Mouse (Mus musculus): ENCODE results near the gene Cdh6. TPM values are rescaled to one million over a fixed set of nuclear protein-coding genes. Genes with fewer than 3 reads are reported as not detected.

Gene Cdh6
- polyA plus RNA-seq, 1 experiment from 2014 or later, result 11.2 TPM

- Histone ChIP-seq H3K36me3 (0 out of 2 replicates have a peak, but pooled peaks cover 4% of the 10 kb centered on the region), H3K4me1 (replicated peaks) (no peaks in the 10 kb centered on the region), H3K27ac (no peak overlapping the region), H3K4me3 (no peak overlapping the region), H3K9me3 (no peaks in the 10 kb centered on the region), H3K27me3 (ENCODE audit: insufficient read depth, poor library complexity, severe bottlenecking) (no peaks in the 10 kb centered on the region)
- 85% methylated on average over 1 of the region's 1 CpGs for WGBS
- DNase-seq (ENCODE audit: low spot score), result peak; percentile 12
Measured at GRCm38 (mm10) chr15:13134086-13134485, 39.4 kb downstream of the Cdh6 start.

DNA sequence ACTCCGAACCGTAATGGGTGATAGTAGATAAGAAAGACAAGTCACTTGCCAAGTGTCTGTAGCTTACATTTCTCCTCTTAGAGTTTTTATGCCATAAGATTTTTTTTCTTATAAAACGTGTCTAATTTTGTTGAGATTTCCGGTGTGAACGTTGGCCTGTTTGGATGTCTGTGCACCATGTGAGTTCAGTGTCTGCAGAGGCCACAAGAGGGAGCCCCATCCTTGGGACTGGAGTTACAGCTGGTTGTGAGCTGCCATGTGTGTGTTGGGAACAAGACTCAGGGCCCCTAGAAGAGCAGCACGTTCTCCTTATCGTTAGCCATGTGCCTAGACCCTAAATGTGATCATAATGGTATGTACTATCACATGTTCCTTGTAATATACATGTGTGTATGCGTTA is 40.1 kb downstream of the Cdh6 start:
- no peak overlapping the region for H3K4me3 ChIP-seq
- no peak overlapping the region for H3K27ac ChIP-seq
- DNase-seq (ENCODE audit: low spot score), result no peak
- no peaks in the 10 kb centered on the region for H3K9me3 ChIP-seq
- no peaks in the 10 kb centered on the region for H3K27me3 ChIP-seq (ENCODE audit: insufficient read depth, poor library complexity, severe bottlenecking)
- WGBS, result 91% methylated on average over 8 of the region's 8 CpGs
- 0 out of 2 replicates have a peak, but pooled peaks cover 4% of the 10 kb centered on the region for H3K36me3 ChIP-seq
- no peaks in the 10 kb centered on the region for H3K4me1 ChIP-seq (replicated peaks)

GRCm38 (mm10) chr15:13132493-13132892 is 41.0 kb downstream of the Cdh6 start:
- H3K27me3 ChIP-seq (ENCODE audit: insufficient read depth, poor library complexity, severe bottlenecking), result no peaks in the 10 kb centered on the region
- H3K4me3 ChIP-seq, result no peak overlapping the region
- 90% methylated on average over 3 of the region's 3 CpGs for WGBS
- no peaks in the 10 kb centered on the region for H3K4me1 ChIP-seq (replicated peaks)
- no peaks in the 10 kb centered on the region for H3K9me3 ChIP-seq
- H3K27ac ChIP-seq, result no peak overlapping the region
- no peak for DNase-seq (ENCODE audit: low spot score)
- 0 out of 2 replicates have a peak, but pooled peaks cover 4% of the 10 kb centered on the region for H3K36me3 ChIP-seq

- H3K27me3 ChIP-seq (ENCODE audit: insufficient read depth, poor library complexity, severe bottlenecking), result no peaks in the 10 kb centered on the region
- 89% methylated on average over 5 of the region's 5 CpGs for WGBS
- H3K27ac ChIP-seq, result no peak overlapping the region
- H3K9me3 ChIP-seq, result no peaks in the 10 kb centered on the region
- no peak overlapping the region for H3K4me3 ChIP-seq
- H3K36me3 ChIP-seq, result 0 out of 2 replicates have a peak, but pooled peaks cover 4% of the 10 kb centered on the region
- H3K4me1 ChIP-seq (replicated peaks), result no peaks in the 10 kb centered on the region
- no peak for DNase-seq (ENCODE audit: low spot score)
Measured at GRCm38 (mm10) chr15:13130246-13130645, 43.2 kb downstream of the Cdh6 start.

- Histone ChIP-seq H3K27me3 (ENCODE audit: insufficient read depth, poor library complexity, severe bottlenecking) (no peaks in the 10 kb centered on the region), H3K36me3 (no peaks in the 10 kb centered on the region), H3K9me3 (no peaks in the 10 kb centered on the region), H3K4me3 (no peak overlapping the region), H3K4me1 (replicated peaks) (peaks cover 5% of the 10 kb centered on the region; the same call in 1 of the 2 replicates), H3K27ac (no peak overlapping the region)
- 84% methylated on average over 6 of the region's 6 CpGs for WGBS
- DNase-seq (ENCODE audit: low spot score), result no peak
Measured at GRCm38 (mm10) chr15:13100341-13100740, 73.1 kb downstream of the Cdh6 start.

DNA sequence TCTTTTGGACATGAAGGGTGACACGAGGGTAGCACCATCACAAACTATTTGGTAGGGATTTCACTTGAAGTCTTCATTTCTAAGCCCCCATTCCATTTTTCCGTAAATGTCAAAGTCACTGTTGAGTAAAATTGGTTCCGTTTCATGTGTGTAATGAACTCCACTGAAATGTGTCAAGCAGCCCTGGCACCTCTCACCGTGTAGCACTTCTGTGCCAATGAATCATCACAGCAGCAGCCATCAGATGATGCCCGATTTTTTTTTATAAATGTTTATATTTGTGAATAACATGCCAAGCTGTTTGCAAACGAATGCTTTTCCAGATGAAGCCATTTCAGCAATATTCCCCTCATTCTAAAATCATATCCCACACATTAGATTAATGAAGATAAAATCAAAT is 75.6 kb downstream of the Cdh6 start:
- H3K36me3 ChIP-seq, result no peaks in the 10 kb centered on the region
- H3K27ac ChIP-seq, result no peak overlapping the region
- WGBS, result 91% methylated on average over 6 of the region's 6 CpGs
- no peak overlapping the region for H3K4me3 ChIP-seq
- H3K4me1 ChIP-seq (replicated peaks), result peaks cover 16% of the 10 kb centered on the region
- H3K27me3 ChIP-seq (ENCODE audit: insufficient read depth, poor library complexity, severe bottlenecking), result no peaks in the 10 kb centered on the region
- H3K9me3 ChIP-seq, result no peaks in the 10 kb centered on the region
- DNase-seq (ENCODE audit: low spot score), result no peak

- no peaks in the 10 kb centered on the region for H3K9me3 ChIP-seq
- 71% methylated on average over 9 of the region's 9 CpGs for WGBS
- no peaks in the 10 kb centered on the region for H3K36me3 ChIP-seq
- peaks cover 16% of the 10 kb centered on the region for H3K4me1 ChIP-seq (replicated peaks)
- no peak overlapping the region for H3K27ac ChIP-seq
- H3K27me3 ChIP-seq (ENCODE audit: insufficient read depth, poor library complexity, severe bottlenecking), result no peaks in the 10 kb centered on the region
- no peak for DNase-seq (ENCODE audit: low spot score)
- no peak overlapping the region for H3K4me3 ChIP-seq
Measured at GRCm38 (mm10) chr15:13095406-13095805, 78.1 kb downstream of the Cdh6 start.

DNA sequence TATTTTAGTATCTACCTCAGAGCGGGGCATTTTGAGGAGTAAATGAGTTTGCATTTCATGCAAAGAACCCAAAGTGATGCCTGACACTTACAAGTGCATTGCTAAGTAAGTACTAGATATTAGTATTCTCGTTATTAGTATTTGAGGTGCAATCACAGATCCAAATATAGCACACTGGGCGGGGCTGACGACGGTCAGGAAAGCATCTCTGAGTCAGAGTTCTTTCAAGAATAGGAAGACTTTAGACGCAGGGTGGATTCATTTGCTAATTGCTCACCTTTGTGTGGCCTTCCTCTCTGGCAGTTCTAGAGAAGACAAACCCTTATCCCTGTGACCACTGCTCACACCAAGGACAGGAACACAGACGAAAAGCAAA is 78.6 kb downstream of the Cdh6 start:
- Histone ChIP-seq H3K27ac (no peak overlapping the region), H3K4me1 (replicated peaks) (peaks cover 16% of the 10 kb centered on the region), H3K27me3 (ENCODE audit: insufficient read depth, poor library complexity, severe bottlenecking) (no peaks in the 10 kb centered on the region), H3K4me3 (no peak overlapping the region), H3K36me3 (no peaks in the 10 kb centered on the region), H3K9me3 (no peaks in the 10 kb centered on the region)
- DNase-seq (ENCODE audit: low spot score), result no peak
- 66% methylated on average over 7 of the region's 7 CpGs for WGBS

- DNase-seq (ENCODE audit: low spot score), result no peak
- WGBS, result 84% methylated on average over 19 of the region's 19 CpGs
- H3K27me3 ChIP-seq (ENCODE audit: insufficient read depth, poor library complexity, severe bottlenecking), result no peaks in the 10 kb centered on the region
- no peaks in the 10 kb centered on the region for H3K36me3 ChIP-seq
- H3K9me3 ChIP-seq, result no peaks in the 10 kb centered on the region
- no peak overlapping the region for H3K4me3 ChIP-seq
- peaks cover 21% of the 10 kb centered on the region for H3K4me1 ChIP-seq (replicated peaks)
- no peak overlapping the region for H3K27ac ChIP-seq
Measured at GRCm38 (mm10) chr15:13093954-13094880, 79.3 kb downstream of the Cdh6 start.

GRCm38 (mm10) chr15:13092064-13092463 is 81.4 kb downstream of the Cdh6 start:
- Histone ChIP-seq H3K9me3 (no peaks in the 10 kb centered on the region), H3K4me1 (replicated peaks) (peaks cover 21% of the 10 kb centered on the region), H3K4me3 (no peak overlapping the region), H3K36me3 (no peaks in the 10 kb centered on the region), H3K27me3 (ENCODE audit: insufficient read depth, poor library complexity, severe bottlenecking) (no peaks in the 10 kb centered on the region), H3K27ac (no peak overlapping the region)
- 92% methylated on average over 13 of the region's 13 CpGs for WGBS
- no peak for DNase-seq (ENCODE audit: low spot score)

DNA sequence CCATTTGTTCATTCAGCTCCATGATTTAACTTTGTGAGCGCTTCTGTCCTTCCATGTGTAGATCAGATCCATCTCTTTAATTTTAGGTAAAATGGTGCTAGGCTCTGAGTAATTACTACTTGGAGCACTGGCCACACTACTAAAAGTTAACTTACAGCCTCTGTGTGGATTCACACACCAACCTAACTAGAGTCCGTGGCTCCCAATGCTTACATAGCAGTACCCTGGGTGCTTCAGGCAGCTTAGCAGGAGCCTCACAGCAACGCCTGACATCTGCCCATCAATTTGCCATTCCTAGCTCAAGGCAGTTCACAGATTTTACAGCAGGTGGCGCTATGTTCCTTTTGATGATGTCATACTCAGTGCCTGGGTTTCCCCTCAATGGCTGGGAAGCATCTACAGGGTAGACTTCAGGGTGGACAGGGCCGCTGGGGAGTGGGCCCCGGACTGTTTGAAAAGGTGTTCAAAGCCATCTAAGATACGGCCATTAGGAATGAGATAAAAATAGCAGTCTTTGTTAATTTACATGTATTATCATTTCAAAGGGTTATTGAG is 84.9 kb downstream of the Cdh6 start:
- no peak overlapping the region for H3K27ac ChIP-seq
- no peaks in the 10 kb centered on the region for H3K27me3 ChIP-seq (ENCODE audit: insufficient read depth, poor library complexity, severe bottlenecking)
- peaks cover 23% of the 10 kb centered on the region; the same call in 1 of the 2 replicates for H3K36me3 ChIP-seq
- peak; percentile 76 for DNase-seq (ENCODE audit: low spot score)
- no peak overlapping the region for H3K4me3 ChIP-seq
- 50% methylated on average over 7 of the region's 7 CpGs for WGBS
- H3K9me3 ChIP-seq, result no peaks in the 10 kb centered on the region
- H3K4me1 ChIP-seq (replicated peaks), result 0 out of 2 replicates have a peak, but pooled peaks cover 5% of the 10 kb centered on the region

DNA sequence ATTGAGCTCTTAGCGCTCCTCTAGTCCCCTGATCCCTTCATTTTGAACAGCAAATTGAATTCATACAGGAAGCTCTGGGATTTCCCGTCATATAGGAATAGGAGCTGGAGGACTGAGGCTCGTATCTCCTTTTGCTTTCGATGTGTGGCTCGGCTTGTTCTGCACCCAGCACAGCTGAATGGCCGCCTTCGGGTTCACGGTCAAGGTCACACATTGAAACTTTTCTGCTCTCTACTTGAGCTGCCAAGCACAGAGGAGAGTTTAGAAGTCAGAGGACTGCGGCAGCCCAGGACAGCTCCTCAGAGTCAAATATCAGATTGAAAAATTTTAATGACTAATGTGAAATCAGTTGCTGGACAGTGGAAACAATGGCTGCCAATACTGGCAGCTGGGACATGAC is 88.7 kb downstream of the Cdh6 start:
- no peak for DNase-seq (ENCODE audit: low spot score)

More for the DNA sequence above, 88.7 kb downstream of the Cdh6 start:
- 0 out of 2 replicates have a peak, but pooled peaks cover 5% of the 10 kb centered on the region for H3K4me1 ChIP-seq (replicated peaks)
- no peaks in the 10 kb centered on the region for H3K27me3 ChIP-seq (ENCODE audit: insufficient read depth, poor library complexity, severe bottlenecking)
- H3K9me3 ChIP-seq, result no peaks in the 10 kb centered on the region
- WGBS, result 81% methylated on average over 9 of the region's 9 CpGs
- peaks cover 27% of the 10 kb centered on the region; the same call in 1 of the 2 replicates for H3K36me3 ChIP-seq
- no peak overlapping the region for H3K27ac ChIP-seq
- H3K4me3 ChIP-seq, result no peak overlapping the region

Data from hindbrain, embryonic 10.5 days (tissue).